Mouse (Mus musculus): ENCODE measurements at regions not wholly inside any gene's neighbourhood (a gene's known extent, or its start where the extent isn't known, plus 50 kb on each side); places are given as distances from the start of the nearest gene placed in this dataset.

DNA sequence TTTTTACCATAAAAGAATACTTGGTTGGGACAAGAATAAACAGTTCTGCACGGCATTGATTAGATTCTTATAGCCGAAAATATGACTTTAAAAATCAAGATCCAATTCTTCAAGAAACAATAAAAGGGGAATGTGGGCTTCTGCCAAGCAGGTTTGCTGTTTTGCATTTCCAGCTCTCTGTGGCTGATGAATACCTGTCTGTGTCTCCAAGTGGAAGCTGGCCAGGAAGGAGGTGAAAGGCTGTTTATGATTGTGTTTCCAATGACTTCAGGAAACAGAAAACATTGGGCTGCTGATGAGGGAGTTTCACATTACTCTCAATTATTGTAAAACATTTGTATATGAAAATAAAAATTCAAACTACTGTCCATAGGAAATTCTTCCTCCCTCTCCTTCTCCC is 193.3 kb downstream of the Gm28710 start:
- Histone ChIP-seq H3K4me3 (ENCODE audit: insufficient read depth, poor library complexity, severe bottlenecking) (no peak overlapping the region), H3K27me3 (ENCODE audit: control insufficient read depth, insufficient read depth, insufficient read length) (no peaks in the 10 kb centered on the region)
- TF ChIP-seq CEBPB (IDR thresholded peaks at IDR 0.05; ENCODE audit: low read depth) (no peak), FOSL1 (IDR thresholded peaks at IDR 0.05; ENCODE audit: insufficient read depth, low read length, poor library complexity, severe bottlenecking) (no peak), USF1 (IDR thresholded peaks at IDR 0.05; ENCODE audit: low read depth) (no peak), MYOG (IDR thresholded peaks at IDR 0.05; ENCODE audit: control insufficient read depth, extremely low read depth, insufficient read length) (no peak), MYOD1 (IDR thresholded peaks at IDR 0.05; ENCODE audit: control insufficient read depth, insufficient read length, low read depth) (no peak), MAX (IDR thresholded peaks at IDR 0.05) (no peak), CTCF (IDR thresholded peaks at IDR 0.05; ENCODE audit: control insufficient read depth, insufficient read depth, insufficient read length) (no peak)

DNA sequence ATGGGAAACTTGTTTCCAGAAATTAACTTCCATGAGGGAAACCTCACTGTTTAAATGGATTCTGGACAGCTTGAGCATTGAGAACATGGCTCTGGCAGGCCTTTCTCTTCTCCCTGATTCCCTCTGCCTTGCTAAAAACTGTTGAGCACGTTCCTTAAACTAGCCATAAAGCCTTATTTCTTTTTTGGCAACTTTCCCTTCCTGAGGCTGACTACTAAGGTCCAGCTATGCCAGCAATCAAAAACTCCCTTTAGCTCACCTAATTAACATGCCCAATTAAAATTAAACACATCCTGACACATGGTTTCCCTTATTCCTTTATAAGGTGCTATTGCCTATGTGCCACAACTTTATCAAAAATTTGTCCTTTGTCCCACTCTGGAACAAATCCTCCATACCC is 199.9 kb downstream of the Gm28710 start:
- Histone ChIP-seq H3K79me2 (ENCODE audit: control insufficient read depth, insufficient read depth) (no peaks in the 10 kb centered on the region), H3K4me3 (ENCODE audit: insufficient read depth, poor library complexity, severe bottlenecking) (no peak overlapping the region), H3K36me3 (ENCODE audit: control insufficient read depth, insufficient read depth) (no peaks in the 10 kb centered on the region), H3K79me3 (ENCODE audit: low read depth) (no peaks in the 10 kb centered on the region), H3K27me3 (ENCODE audit: control insufficient read depth, insufficient read depth, insufficient read length) (no peaks in the 10 kb centered on the region), H3ac (ENCODE audit: control insufficient read depth, insufficient read length, low read depth) (no peak overlapping the region)
- TF ChIP-seq FOSL1 (IDR thresholded peaks at IDR 0.05; ENCODE audit: insufficient read depth, low read length, poor library complexity, severe bottlenecking) (no peak), CTCF (IDR thresholded peaks at IDR 0.05; ENCODE audit: control insufficient read depth, insufficient read depth, insufficient read length) (no peak), MYOD1 (IDR thresholded peaks at IDR 0.05; ENCODE audit: control insufficient read depth, insufficient read length, low read depth) (no peak), CEBPB (IDR thresholded peaks at IDR 0.05; ENCODE audit: low read depth) (no peak), USF1 (IDR thresholded peaks at IDR 0.05; ENCODE audit: low read depth) (no peak), MAX (IDR thresholded peaks at IDR 0.05) (no peak), MYOG (IDR thresholded peaks at IDR 0.05; ENCODE audit: control insufficient read depth, extremely low read depth, insufficient read length) (no peak)

More for the DNA sequence above, 193.3 kb downstream of the Gm28710 start:
- H3K79me2 ChIP-seq (ENCODE audit: control insufficient read depth, insufficient read depth) = no peaks in the 10 kb centered on the region
- no peaks in the 10 kb centered on the region for H3K36me3 ChIP-seq (ENCODE audit: control insufficient read depth, insufficient read depth)
- H3ac ChIP-seq (ENCODE audit: control insufficient read depth, insufficient read length, low read depth) = no peak overlapping the region
- H3K79me3 ChIP-seq (ENCODE audit: low read depth) = no peaks in the 10 kb centered on the region

DNA sequence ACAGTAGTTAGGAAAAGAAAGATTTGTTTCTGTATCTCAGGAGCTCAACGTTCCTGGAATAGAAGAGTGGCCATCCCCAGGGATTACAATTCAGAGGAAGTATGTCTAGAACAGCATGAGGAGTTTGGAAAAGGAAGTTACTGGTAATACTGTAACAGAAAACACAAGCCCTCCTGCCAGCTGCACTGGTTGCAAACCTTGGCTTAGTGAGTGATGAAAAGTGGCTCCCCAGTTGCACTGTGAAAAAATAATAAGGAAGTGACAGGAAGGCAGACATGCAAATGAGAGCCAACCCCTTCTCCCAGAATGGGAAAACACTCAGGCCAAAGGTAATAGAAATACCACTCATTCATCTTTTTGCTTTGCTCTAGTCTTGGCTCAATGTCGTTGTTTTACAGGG is 207.6 kb downstream of the Gm28710 start:
- TF ChIP-seq MAX (IDR thresholded peaks at IDR 0.05) = no peak
- no peak for TF ChIP-seq CTCF (IDR thresholded peaks at IDR 0.05; ENCODE audit: control insufficient read depth, insufficient read depth, insufficient read length)
- no peak for TF ChIP-seq MYOG (IDR thresholded peaks at IDR 0.05; ENCODE audit: control insufficient read depth, extremely low read depth, insufficient read length)
- TF ChIP-seq USF1 (IDR thresholded peaks at IDR 0.05; ENCODE audit: low read depth) = no peak
- TF ChIP-seq MYOD1 (IDR thresholded peaks at IDR 0.05; ENCODE audit: control insufficient read depth, insufficient read length, low read depth) = no peak
- Histone ChIP-seq H3K79me2 (ENCODE audit: control insufficient read depth, insufficient read depth) (no peaks in the 10 kb centered on the region), H3K4me3 (ENCODE audit: insufficient read depth, poor library complexity, severe bottlenecking) (no peak overlapping the region)

DNA sequence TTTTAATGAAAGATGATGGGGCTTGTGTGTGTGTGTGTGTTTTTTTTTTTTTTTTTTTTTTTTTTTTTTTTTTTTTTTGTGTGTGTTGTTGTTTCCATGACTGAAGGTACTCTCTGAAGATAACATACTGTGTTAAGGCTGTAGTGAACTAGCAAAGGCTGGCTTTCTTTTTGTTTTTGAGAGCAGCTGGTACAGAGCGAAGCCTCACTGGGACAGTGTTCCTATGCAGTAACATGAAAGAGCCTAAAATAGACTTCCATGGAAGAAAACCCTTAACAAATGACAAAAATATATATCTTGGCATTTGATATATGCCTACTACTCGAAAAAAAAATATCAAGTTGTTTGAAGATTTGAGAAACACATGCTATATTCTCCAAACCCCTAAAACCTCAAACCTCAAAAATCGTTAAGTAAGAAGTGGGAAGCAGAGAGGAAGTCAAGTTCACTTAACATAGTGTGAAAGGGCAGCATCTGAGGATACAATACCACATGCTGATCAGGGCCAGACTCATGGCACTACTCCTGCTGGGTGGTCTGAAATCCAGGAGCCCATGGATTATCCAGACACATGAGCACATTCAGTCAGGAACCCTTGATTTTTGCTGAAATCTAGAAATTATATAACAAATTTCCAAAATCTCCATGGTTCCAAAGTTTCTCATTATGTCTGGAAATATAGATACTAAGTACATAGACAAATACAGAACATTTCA is 215.4 kb downstream of the Gm28710 start:
- no peak overlapping the region for H3ac ChIP-seq (ENCODE audit: control insufficient read depth, insufficient read length, low read depth)
- H3K79me2 ChIP-seq (ENCODE audit: control insufficient read depth, insufficient read depth) = no peaks in the 10 kb centered on the region
- H3K4me3 ChIP-seq (ENCODE audit: insufficient read depth, poor library complexity, severe bottlenecking) = no peak overlapping the region
- no peaks in the 10 kb centered on the region for H3K27me3 ChIP-seq (ENCODE audit: control insufficient read depth, insufficient read depth, insufficient read length)
- H3K36me3 ChIP-seq (ENCODE audit: control insufficient read depth, insufficient read depth) = no peaks in the 10 kb centered on the region
- no peak for TF ChIP-seq MYOG (IDR thresholded peaks at IDR 0.05; ENCODE audit: control insufficient read depth, extremely low read depth, insufficient read length)
- no peak for TF ChIP-seq CEBPB (IDR thresholded peaks at IDR 0.05; ENCODE audit: low read depth)
- no peak for TF ChIP-seq FOSL1 (IDR thresholded peaks at IDR 0.05; ENCODE audit: insufficient read depth, low read length, poor library complexity, severe bottlenecking)
- no peak for TF ChIP-seq MYOD1 (IDR thresholded peaks at IDR 0.05; ENCODE audit: control insufficient read depth, insufficient read length, low read depth)
- TF ChIP-seq CTCF (IDR thresholded peaks at IDR 0.05; ENCODE audit: control insufficient read depth, insufficient read depth, insufficient read length) = no peak
- TF ChIP-seq USF1 (IDR thresholded peaks at IDR 0.05; ENCODE audit: low read depth) = no peak
- TF ChIP-seq MAX (IDR thresholded peaks at IDR 0.05) = no peak
- no peaks in the 10 kb centered on the region for H3K79me3 ChIP-seq (ENCODE audit: low read depth)

More for the DNA sequence above, 207.6 kb downstream of the Gm28710 start:
- Histone ChIP-seq H3K27me3 (ENCODE audit: control insufficient read depth, insufficient read depth, insufficient read length) (no peaks in the 10 kb centered on the region), H3K36me3 (ENCODE audit: control insufficient read depth, insufficient read depth) (no peaks in the 10 kb centered on the region), H3ac (ENCODE audit: control insufficient read depth, insufficient read length, low read depth) (no peak overlapping the region), H3K79me3 (ENCODE audit: low read depth) (no peaks in the 10 kb centered on the region)

DNA sequence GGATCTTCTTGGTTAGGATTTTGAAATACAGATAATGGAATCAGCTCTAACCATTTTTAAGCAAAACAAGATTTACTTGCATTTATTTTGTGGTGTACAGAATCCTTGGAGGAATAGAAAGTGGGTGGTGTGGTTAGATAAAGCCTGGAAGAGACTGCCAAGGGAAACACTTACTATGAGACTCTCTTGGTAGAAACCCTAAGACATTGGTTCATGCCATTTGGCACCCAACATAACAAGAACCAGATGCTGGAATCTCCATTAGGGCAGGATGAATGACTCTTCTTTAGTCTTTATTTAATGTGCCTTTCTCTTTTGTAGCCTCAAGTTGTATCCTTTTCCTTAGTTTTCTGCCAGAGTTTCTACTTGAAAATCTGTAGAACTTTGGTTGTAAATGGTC is 230.0 kb downstream of the Gm28710 start:
- H3K79me2 ChIP-seq (ENCODE audit: control insufficient read depth, insufficient read depth) = no peaks in the 10 kb centered on the region
- H3K4me3 ChIP-seq (ENCODE audit: insufficient read depth, poor library complexity, severe bottlenecking) = no peak overlapping the region
- no peaks in the 10 kb centered on the region for H3K27me3 ChIP-seq (ENCODE audit: control insufficient read depth, insufficient read depth, insufficient read length)
- H3K79me3 ChIP-seq (ENCODE audit: low read depth) = no peaks in the 10 kb centered on the region
- no peak overlapping the region for H3ac ChIP-seq (ENCODE audit: control insufficient read depth, insufficient read length, low read depth)
- no peaks in the 10 kb centered on the region for H3K36me3 ChIP-seq (ENCODE audit: control insufficient read depth, insufficient read depth)
- TF ChIP-seq CEBPB (IDR thresholded peaks at IDR 0.05; ENCODE audit: low read depth) (no peak), FOSL1 (IDR thresholded peaks at IDR 0.05; ENCODE audit: insufficient read depth, low read length, poor library complexity, severe bottlenecking) (no peak), MAX (IDR thresholded peaks at IDR 0.05) (no peak), MYOG (IDR thresholded peaks at IDR 0.05; ENCODE audit: control insufficient read depth, extremely low read depth, insufficient read length) (no peak), MYOD1 (IDR thresholded peaks at IDR 0.05; ENCODE audit: control insufficient read depth, insufficient read length, low read depth) (no peak), CTCF (IDR thresholded peaks at IDR 0.05; ENCODE audit: control insufficient read depth, insufficient read depth, insufficient read length) (no peak), USF1 (IDR thresholded peaks at IDR 0.05; ENCODE audit: low read depth) (no peak)
